Mouse (Mus musculus) liver, embryonic 14 days (tissue): ENCODE data around the gene Ahctf1. TPM values are rescaled to one million over a fixed set of nuclear protein-coding genes. Genes with fewer than 3 reads are reported as not detected.

Experiments
- polyA plus RNA-seq: library from polyadenylated mRNA; depleted of rRNA; stranded (reverse); fragments of >200 nt; gene quantifications from 2 replicates; pipeline ENCODE4 v1.2.3, GENCODE M21; 2012; rRNA removed

Gene Ahctf1
- 25.9 and 30.8 TPM in 2 replicates for polyA plus RNA-seq

DNA sequence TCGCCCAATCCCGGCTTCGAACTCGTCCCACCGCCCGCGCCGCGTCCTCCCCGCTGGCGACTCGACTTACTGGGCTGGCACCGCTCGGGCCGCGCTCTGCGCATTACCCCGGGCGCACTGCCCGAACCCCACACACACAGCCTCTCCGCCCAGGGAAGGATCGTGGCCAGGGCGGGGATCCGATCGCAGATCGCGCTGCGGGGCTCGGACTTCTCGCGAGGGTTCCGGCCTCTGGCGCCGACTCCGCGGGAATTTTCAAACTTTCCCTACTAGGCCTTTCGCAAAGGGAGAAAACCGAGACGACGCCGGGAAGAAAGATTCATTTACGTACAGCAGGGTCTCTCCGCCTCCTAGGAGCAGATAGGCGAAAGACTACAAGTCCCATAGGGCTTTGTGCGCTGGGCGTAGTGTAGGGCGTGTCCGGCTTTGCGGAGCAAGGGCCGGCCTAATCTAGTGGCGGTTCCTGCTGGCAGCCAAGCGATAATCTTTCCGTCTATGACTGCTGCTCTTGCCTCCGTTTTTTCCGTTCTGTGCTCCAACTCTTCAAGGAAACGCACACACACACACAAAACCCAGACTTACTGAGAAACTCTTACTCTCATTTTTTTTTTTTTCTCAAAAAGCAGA lies at the start of gene Ahctf1:
Ahctf1 (minus strand) TSS at position 168 of the 627 bp plus-strand sequence.

DNA sequence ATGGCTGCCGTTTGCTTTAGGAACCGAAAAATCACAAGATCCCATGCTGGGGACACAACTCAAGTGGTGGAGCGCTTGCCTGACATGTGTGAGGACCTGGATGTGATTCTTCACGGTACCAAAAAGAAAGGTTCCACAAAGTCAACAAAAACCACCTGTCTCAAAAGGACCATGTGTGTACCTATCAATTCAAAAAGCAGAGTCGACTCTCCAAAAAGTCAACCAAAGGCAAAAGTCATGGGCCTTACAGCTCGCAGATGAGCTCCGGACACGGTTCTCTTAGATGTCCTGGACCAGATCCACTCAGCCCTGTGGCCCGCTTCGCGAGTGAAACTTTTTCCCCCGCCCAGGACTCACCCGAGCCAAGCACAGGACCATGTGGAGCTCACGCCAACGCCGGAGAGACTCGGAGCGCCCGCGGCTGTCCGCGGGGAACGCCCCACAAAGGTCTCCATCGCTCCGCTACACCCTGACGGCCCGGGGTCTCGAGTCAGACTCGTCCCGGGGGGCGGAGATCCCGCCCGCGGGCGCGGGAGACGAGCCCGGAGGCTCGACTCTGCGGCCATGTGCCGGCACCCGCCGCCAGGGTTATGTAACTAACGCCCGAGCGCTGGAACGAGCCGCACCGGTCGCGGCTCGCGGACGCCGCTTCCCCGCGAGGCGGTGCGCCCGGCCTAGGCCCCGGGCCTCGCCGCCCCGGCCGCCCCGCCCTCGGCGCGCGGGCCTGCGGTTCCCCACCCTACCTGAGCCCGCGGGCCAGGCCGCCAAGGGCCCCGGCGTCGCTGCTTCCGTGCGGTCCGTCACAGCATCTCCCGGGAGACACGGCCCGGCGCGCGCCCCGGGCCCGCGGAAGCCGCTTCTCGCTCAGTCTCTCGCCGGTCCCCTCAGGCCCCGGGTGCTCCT lies 619 bp downstream of the Ahctf1 start, which contains the start of gene Gm10518:
Gm10518 (plus strand) TSS at position 767 of the 903 bp plus-strand sequence.

DNA sequence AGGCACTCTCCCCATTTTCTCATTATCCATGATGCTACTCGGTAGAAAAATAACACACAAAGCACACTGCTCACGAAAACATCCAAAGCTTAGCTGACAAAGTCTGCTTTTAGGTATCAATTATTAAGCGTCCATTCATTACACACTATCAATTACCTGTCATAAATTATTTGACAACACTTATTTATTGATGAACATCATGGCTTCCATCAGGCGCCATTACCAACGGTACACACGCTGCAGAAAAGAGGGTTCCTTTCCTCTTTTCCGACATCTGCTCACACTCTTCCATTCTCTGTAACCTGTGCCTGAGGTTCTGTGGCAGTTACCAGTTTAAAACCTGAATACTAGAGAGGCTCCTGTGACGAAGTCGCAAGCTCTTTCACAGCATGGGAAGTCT lies 58.3 kb downstream of the Ahctf1 start, which contains the start of gene Kif28:
Kif28 (minus strand) TSS at position 101 of the 400 bp plus-strand sequence.

Other genes starting within 250 kb of the Ahctf1 start
- 4.3 and 4.4 TPM in 2 replicates for gene Sccpdh, start 135.5 kb downstream of the Ahctf1 start, polyA plus RNA-seq
- gene Kif28, start 58.4 kb downstream of the Ahctf1 start, polyA plus RNA-seq: 0.01 TPM in 1 of 2 replicates, not detected in the other
- not detected in 2 replicates for gene Gm10518, start 304 bp downstream of the Ahctf1 start, polyA plus RNA-seq
- gene Cdc42bpa, start 156.8 kb upstream of the Ahctf1 start, polyA plus RNA-seq: 9.4 and 10.4 TPM in 2 replicates